Mouse (Mus musculus) brown adipose tissue, adult 24 weeks (tissue): ENCODE results near the gene Jak2. TPM values are rescaled to one million over a fixed set of nuclear protein-coding genes. Genes with fewer than 3 reads are reported as not detected.

ENCODE experiments used
- H3K27ac ChIP-seq: fragments of 200-500 bp; replicated peaks from 2 replicates; pipeline ENCODE4 v1.5.1; 2012; ENCODE audit warnings: low read depth, mild to moderate bottlenecking, low read length
- H3K4me1 ChIP-seq: fragments of 200-500 bp; 2 replicates; pipeline ENCODE4 v1.6.1; 2012; ENCODE audit warnings: low read length, mixed read lengths; ENCODE audit not compliant: control insufficient read depth, insufficient read depth, insufficient read length
- H3K4me3 ChIP-seq: fragments of 200-500 bp; 2 replicates; pipeline ENCODE4 v1.5.1; 2012; ENCODE audit warnings: low read depth, mild to moderate bottlenecking, low read length, moderate library complexity; ENCODE audit not compliant: insufficient read depth
- polyA plus RNA-seq: library from polyadenylated mRNA; stranded (reverse); fragments of >200 nt; gene quantifications from 2 replicates; pipeline ENCODE4 v1.2.4, GENCODE M21; 2012; ENCODE audit not compliant: missing spikeins, insufficient read depth, insufficient read length

The Jak2 gene
- polyA plus RNA-seq, 1 experiment = 11.6 TPM

GRCm38 (mm10) chr19:29354895-29355877 lies 103.6 kb downstream of the Jak2 start:
- Histone ChIP-seq H3K4me3 (peak overlapping the region; percentile 43), H3K27ac (no peak overlapping the region), H3K4me1 (no peaks in the 10 kb centered on the region)

DNA sequence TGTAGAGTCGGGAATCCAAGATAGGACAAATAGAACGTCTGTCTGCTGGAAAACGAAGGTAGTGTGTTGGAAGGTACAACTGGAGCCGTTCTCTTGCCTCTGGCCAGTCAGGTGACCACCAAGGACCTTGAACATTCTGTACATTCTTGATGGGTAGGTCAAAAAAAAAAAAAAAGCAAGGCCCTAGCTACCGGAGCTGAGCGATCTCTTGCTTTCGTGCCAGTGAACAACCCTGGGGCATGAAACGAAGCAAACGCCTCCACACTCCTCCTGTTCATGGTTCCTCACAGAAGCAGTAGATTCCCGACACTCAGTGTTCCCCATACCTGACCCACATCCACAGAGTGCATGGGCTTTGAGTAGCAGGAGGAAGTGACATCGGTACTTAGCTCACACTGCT lies 104.7 kb downstream of the Jak2 start:
- Histone ChIP-seq H3K27ac (no peak overlapping the region), H3K4me3 (no peak overlapping the region), H3K4me1 (no peaks in the 10 kb centered on the region)

DNA sequence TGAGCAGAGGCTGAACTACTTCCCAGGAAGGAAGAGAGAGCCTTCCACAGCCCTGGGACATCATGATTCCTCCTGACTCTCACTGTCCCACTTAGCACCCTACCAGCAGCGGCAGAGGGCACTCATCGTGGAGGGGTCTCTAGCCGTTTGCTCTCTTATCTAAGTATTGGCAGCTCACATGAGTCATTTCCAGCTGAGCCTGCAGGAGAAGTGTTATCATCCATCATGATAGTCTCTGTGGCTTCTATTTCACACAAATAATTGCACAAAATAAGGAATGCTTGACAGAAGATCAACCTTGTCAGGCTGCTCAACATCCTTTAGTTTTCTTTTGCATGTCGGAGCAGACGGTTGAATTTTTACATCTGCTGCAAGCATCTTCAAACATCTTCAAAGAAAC lies 108.6 kb downstream of the Jak2 start:
- no peak overlapping the region for H3K27ac ChIP-seq
- no peaks in the 10 kb centered on the region for H3K4me1 ChIP-seq
- H3K4me3 ChIP-seq = no peak overlapping the region

DNA sequence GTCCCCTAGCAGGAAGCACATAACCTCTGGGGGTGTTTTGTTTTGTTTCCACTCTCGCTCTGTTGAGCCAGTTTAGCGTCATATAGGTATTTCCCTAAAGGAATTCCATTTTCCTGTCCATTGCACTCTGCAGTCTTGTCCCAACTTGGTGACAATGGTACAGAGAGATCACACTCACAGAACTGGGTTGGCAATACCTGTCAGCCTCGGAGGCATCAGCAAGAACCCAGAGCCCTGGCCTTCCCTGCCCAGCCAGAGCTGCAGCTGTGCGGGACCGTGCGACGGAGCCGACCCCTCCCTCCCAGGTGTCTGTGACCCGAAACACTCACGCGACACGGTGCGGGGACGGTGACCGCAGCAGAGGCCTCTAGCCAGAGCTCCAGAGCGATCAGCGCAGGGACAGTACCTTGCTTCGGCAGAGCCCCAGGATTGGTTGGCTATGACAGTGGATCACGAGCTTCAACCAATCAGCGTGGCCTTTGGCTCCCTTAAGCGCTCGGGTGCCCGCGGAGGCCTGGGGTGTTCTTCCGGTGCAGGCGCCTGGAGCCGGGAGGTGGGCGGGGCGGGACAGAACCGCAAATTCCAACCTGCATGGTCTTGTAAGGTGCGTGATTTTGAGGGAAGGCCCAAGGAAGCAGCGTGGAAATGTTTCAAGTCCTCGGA lies 110.0 kb downstream of the Jak2 start:
- Histone ChIP-seq H3K4me3 (peak overlapping the region; percentile 74), H3K27ac (peak overlapping the region; percentile 44), H3K4me1 (0 out of 2 replicates have a peak, but pooled peaks cover 2% of the 10 kb centered on the region)

- H3K4me1 ChIP-seq = 0 out of 2 replicates have a peak, but pooled peaks cover 2% of the 10 kb centered on the region
- no peak overlapping the region for H3K27ac ChIP-seq
- H3K4me3 ChIP-seq = peak overlapping the region; percentile 74
Observed at GRCm38 (mm10) chr19:29362173-29362930, 110.7 kb downstream of the Jak2 start.

Other genes starting within 250 kb of the Jak2 start
- 328 and 347 TPM in 2 replicates for gene Ak3, start 203.9 kb upstream of the Jak2 start, polyA plus RNA-seq
- 11.7 and 12.8 TPM in 2 replicates for gene Rcl1, start 150.5 kb upstream of the Jak2 start, polyA plus RNA-seq
- gene Insl6, start 73.5 kb downstream of the Jak2 start, polyA plus RNA-seq = 8.0 and 8.2 TPM in 2 replicates
- gene Rln1, start 82.8 kb downstream of the Jak2 start, polyA plus RNA-seq = not detected in 2 replicates
- 118 and 119 TPM in 2 replicates for gene Plgrkt, start 115.6 kb downstream of the Jak2 start, polyA plus RNA-seq
- gene Cd274, start 115.6 kb downstream of the Jak2 start, polyA plus RNA-seq = 52.6 and 58.2 TPM in 2 replicates
- gene Pdcd1lg2, start 159.1 kb downstream of the Jak2 start, polyA plus RNA-seq = not detected in 2 replicates